Comparison of ENCODE assay signal across 8 mouse cellular contexts in genomic region chr4:114688356-114688972, GRCm38 (mm10).
DNase-seq lines count a peak whose midpoint lies in the region; ATAC-seq and TF ChIP-seq lines count a peak whose summit lies in the region.

No protein-coding gene starts in this region.

- H3K9ac ChIP-seq in heart, embryonic 11.5 days (ENCODE audit: low read depth, low read length), result no peak overlapping the region
- no peak overlapping the region for H3K9ac ChIP-seq in intestine, postnatal 0 days (ENCODE audit: low read depth, low read length)

- peaks cover 10% of the 10 kb centered on the region for H3K27me3 ChIP-seq in heart, embryonic 11.5 days (ENCODE audit: control insufficient read depth, insufficient read depth, low read length)
- peaks cover 7% of the 10 kb centered on the region; the same call in 1 of the 2 replicates for H3K27me3 ChIP-seq in intestine, postnatal 0 days (replicated peaks; ENCODE audit: control insufficient read depth, insufficient read depth, low read length)

- no peaks in the 10 kb centered on the region for H3K9me3 ChIP-seq in heart, embryonic 11.5 days (replicated peaks; ENCODE audit: control insufficient read depth, low read length)
- H3K9me3 ChIP-seq in intestine, postnatal 0 days (ENCODE audit: control insufficient read depth), result no peaks in the 10 kb centered on the region

- DNase-seq in heart, postnatal 10 days, result no peak
- peak; percentile 78 for DNase-seq in embryo, embryonic 10 days (ENCODE audit: low spot score)
- DNase-seq in lung, adult 2 months, result peak; percentile 12

- ATAC-seq in heart, embryonic 11.5 days (replicated peaks; ENCODE audit: insufficient number of reproducible peaks, low FRiP score, low TSS enrichment), result peak; percentile 60; the same call in 1 of the 2 replicates
- ATAC-seq in intestine, postnatal 0 days, result peak; percentile 47
- ATAC-seq in granulocyte monocyte progenitor cell, adult 5-6 weeks (replicated peaks; ENCODE audit: poor library complexity, severe bottlenecking), result no peak
- ATAC-seq in megakaryocyte, adult 5-6 weeks (ENCODE audit: poor library complexity, severe bottlenecking), result no peak
- no peak for ATAC-seq in frontal cortex, adult (ENCODE audit: low TSS enrichment)

- H3K27ac ChIP-seq in heart, embryonic 11.5 days (ENCODE audit: low read depth, low read length), result no peak overlapping the region
- no peak overlapping the region for H3K27ac ChIP-seq in intestine, postnatal 0 days (ENCODE audit: low read depth, low read length)

- H3K4me3 ChIP-seq in heart, embryonic 11.5 days (ENCODE audit: low read depth, low read length), result no peak overlapping the region
- no peak overlapping the region for H3K4me3 ChIP-seq in intestine, postnatal 0 days (ENCODE audit: low read depth, low read length)
- no peak overlapping the region for H3K4me3 ChIP-seq in lung, adult 2 months (replicated peaks; ENCODE audit: extremely low read depth, low read depth, low read length)

- H3K36me3 ChIP-seq in heart, embryonic 11.5 days (ENCODE audit: control insufficient read depth, insufficient read depth, low read length), result no peaks in the 10 kb centered on the region
- no peaks in the 10 kb centered on the region for H3K36me3 ChIP-seq in intestine, postnatal 0 days (ENCODE audit: control insufficient read depth, insufficient read depth)

- TF ChIP-seq CTCF in intestine, postnatal 0 days (IDR thresholded peaks at IDR 0.05; ENCODE audit: low read depth), result no peak
- TF ChIP-seq CTCF in lung, adult 2 months (IDR thresholded peaks at IDR 0.05; ENCODE audit: insufficient read depth, low read length), result no peak

- H3K4me2 ChIP-seq in heart, embryonic 11.5 days, result peak overlapping the region; percentile 22
- no peak overlapping the region for H3K4me2 ChIP-seq in intestine, postnatal 0 days (replicated peaks; ENCODE audit: low read depth)

- TF ChIP-seq POLR2A in lung, adult 2 months (IDR thresholded peaks at IDR 0.05; ENCODE audit: borderline replicate concordance, extremely low read depth, low read depth, low read length), result no peak

- H3K4me1 ChIP-seq in heart, embryonic 11.5 days (ENCODE audit: control insufficient read depth, insufficient read depth, low read length), result no peaks in the 10 kb centered on the region; the same call in 1 of the 2 replicates
- H3K4me1 ChIP-seq in intestine, postnatal 0 days (replicated peaks; ENCODE audit: control insufficient read depth, insufficient read depth, low read length), result no peaks in the 10 kb centered on the region
- no peaks in the 10 kb centered on the region for H3K4me1 ChIP-seq in lung, adult 2 months (ENCODE audit: control insufficient read depth, insufficient read depth, low read length)

- WGBS in heart, embryonic 11.5 days (ENCODE audit: insufficient replicate concordance), result 18% methylated on average over 16 of the region's 16 CpGs
- 29% methylated on average over 16 of the region's 16 CpGs for WGBS in intestine, postnatal 0 days
- WGBS in lung, adult 2 months, result 28% methylated on average over 16 of the region's 16 CpGs

- intact Hi-C loops in heart, postnatal 10 days (cut with DNase I), result no loop called here

Comparison
In these comparisons a context has a peak if more than half of its experiments do, and no peak if none do; other contexts are left out.
1. ATAC-seq: peak in heart, embryonic 11.5 days (single experiment) and intestine, postnatal 0 days (single experiment); none in granulocyte monocyte progenitor cell, adult 5-6 weeks (single experiment), megakaryocyte, adult 5-6 weeks (single experiment) and frontal cortex, adult (single experiment).
2. DNase-seq: peak in embryo, embryonic 10 days (single experiment) and lung, adult 2 months (single experiment); none in heart, postnatal 10 days (0 of 2).